Mouse (Mus musculus) liver, embryonic 12.5 days (tissue): Measurements from ENCODE around the gene Pcca. TPM values are rescaled to one million over a fixed set of nuclear protein-coding genes. Genes with fewer than 3 reads are reported as not detected.

Source experiments
- ATAC-seq: fragments of 200-750 bp; cut with Nextera tagmentation; 2 replicates; pipeline ENCODE4 v1.8.0; 2017; ENCODE audit warnings: moderate number of reproducible peaks, mild to moderate bottlenecking, moderate library complexity
- H3K27ac ChIP-seq: fragments of 300-500 bp; sonication (generic); 2 replicates; pipeline ENCODE4 v1.5.1; 2016; ENCODE audit warnings: mild to moderate bottlenecking
- H3K27me3 ChIP-seq: fragments of 300-500 bp; sonication (generic); replicated peaks from 2 replicates; pipeline ENCODE4 v1.6.1; 2016; ENCODE audit warnings: mild to moderate bottlenecking, moderate library complexity
- H3K36me3 ChIP-seq: fragments of 300-500 bp; sonication (generic); 2 replicates; pipeline ENCODE4 v1.6.1; 2016; ENCODE audit warnings: mild to moderate bottlenecking, moderate library complexity
- H3K4me1 ChIP-seq: fragments of 300-500 bp; sonication (generic); 2 replicates; pipeline ENCODE4 v1.6.1; 2016
- H3K4me2 ChIP-seq: fragments of 300-500 bp; sonication (generic); 2 replicates; pipeline ENCODE4 v1.6.1; 2016; ENCODE audit warnings: mild to moderate bottlenecking, moderate library complexity
- H3K4me3 ChIP-seq: fragments of 300-500 bp; sonication (generic); 2 replicates; pipeline ENCODE4 v1.5.1; 2016; ENCODE audit warnings: mild to moderate bottlenecking, moderate library complexity
- H3K9ac ChIP-seq: fragments of 300-500 bp; sonication (generic); 2 replicates; pipeline ENCODE4 v1.6.1; 2016; ENCODE audit warnings: mild to moderate bottlenecking, moderate library complexity
- H3K9me3 ChIP-seq: fragments of 300-500 bp; sonication (generic); replicated peaks from 2 replicates; pipeline ENCODE4 v1.6.1; 2016; ENCODE audit warnings: mild to moderate bottlenecking, moderate library complexity
- WGBS: fragments of 180-500 bp; shearing (Covaris S2); methylation state at CpG from one replicate; pipeline ENCODE4 v1.1.7; 2016; ENCODE audit not compliant: insufficient replicate concordance; 5-methylcytosine and 5-hydroxymethylcytosine counted together
- polyA plus RNA-seq: library from polyadenylated mRNA; unstranded; fragments of >200 nt; fragmentation: Nextera tagmentation; extraction: Ambion mirVana; gene quantifications from 2 replicates; pipeline ENCODE4 v1.2.1, GENCODE M21; 2016

Gene Pcca
- polyA plus RNA-seq, 1 experiment from 2014 or later = 14.2 TPM

GRCm38 (mm10) chr14:122684250-122684649, 150.1 kb downstream of the Pcca start:
- no peak overlapping the region for H3K9ac ChIP-seq
- WGBS = 79% methylated on average over 4 of the region's 4 CpGs

GRCm38 (mm10) chr14:122684811-122685210, 150.7 kb downstream of the Pcca start:
- no peaks in the 10 kb centered on the region for H3K9me3 ChIP-seq
- no peak overlapping the region for H3K27ac ChIP-seq
- H3K4me1 ChIP-seq = no peaks in the 10 kb centered on the region
- 49% methylated on average over 2 of the region's 2 CpGs for WGBS
- ATAC-seq = no peak
- H3K36me3 ChIP-seq = no peaks in the 10 kb centered on the region
- no peak overlapping the region for H3K4me2 ChIP-seq
- H3K27me3 ChIP-seq = no peaks in the 10 kb centered on the region
- no peak overlapping the region for H3K4me3 ChIP-seq
- no peak overlapping the region for H3K9ac ChIP-seq

More at GRCm38 (mm10) chr14:122684250-122684649, 150.1 kb downstream of the Pcca start:
- no peaks in the 10 kb centered on the region for H3K36me3 ChIP-seq
- no peak overlapping the region for H3K4me3 ChIP-seq
- H3K9me3 ChIP-seq = no peaks in the 10 kb centered on the region
- H3K27me3 ChIP-seq = no peaks in the 10 kb centered on the region
- no peak overlapping the region for H3K4me2 ChIP-seq
- ATAC-seq = no peak
- no peaks in the 10 kb centered on the region for H3K4me1 ChIP-seq
- no peak overlapping the region for H3K27ac ChIP-seq

GRCm38 (mm10) chr14:122687398-122687797, 153.3 kb downstream of the Pcca start:
- H3K4me3 ChIP-seq = no peak overlapping the region
- ATAC-seq = no peak
- H3K9me3 ChIP-seq = no peaks in the 10 kb centered on the region
- H3K36me3 ChIP-seq = no peaks in the 10 kb centered on the region
- no peaks in the 10 kb centered on the region for H3K27me3 ChIP-seq
- H3K4me2 ChIP-seq = no peak overlapping the region
- WGBS = 76% methylated on average over 7 of the region's 7 CpGs
- H3K9ac ChIP-seq = no peak overlapping the region
- H3K27ac ChIP-seq = no peak overlapping the region
- peaks cover 4% of the 10 kb centered on the region; the same call in 1 of the 2 replicates for H3K4me1 ChIP-seq

- Histone ChIP-seq H3K36me3 (no peaks in the 10 kb centered on the region), H3K4me2 (no peak overlapping the region), H3K27ac (no peak overlapping the region), H3K9me3 (no peaks in the 10 kb centered on the region), H3K9ac (no peak overlapping the region), H3K4me1 (peaks cover 4% of the 10 kb centered on the region; the same call in 1 of the 2 replicates), H3K27me3 (no peaks in the 10 kb centered on the region), H3K4me3 (no peak overlapping the region)
- ATAC-seq = no peak
- WGBS = 90% methylated on average over 4 of the region's 4 CpGs
Measured at GRCm38 (mm10) chr14:122688378-122688777, 154.3 kb downstream of the Pcca start.

- H3K4me1 ChIP-seq = peaks cover 4% of the 10 kb centered on the region; the same call in 1 of the 2 replicates
- 71% methylated on average over 17 of the region's 17 CpGs for WGBS
- ATAC-seq = no peak
- no peak overlapping the region for H3K9ac ChIP-seq
- no peaks in the 10 kb centered on the region for H3K36me3 ChIP-seq
- H3K4me3 ChIP-seq = no peak overlapping the region
- H3K9me3 ChIP-seq = no peaks in the 10 kb centered on the region
- H3K27me3 ChIP-seq = no peaks in the 10 kb centered on the region
- no peak overlapping the region for H3K27ac ChIP-seq
- H3K4me2 ChIP-seq = no peak overlapping the region
Measured at GRCm38 (mm10) chr14:122689136-122689815, 155.2 kb downstream of the Pcca start.

GRCm38 (mm10) chr14:122691555-122691954, 157.4 kb downstream of the Pcca start:
- Histone ChIP-seq H3K4me2 (no peak overlapping the region), H3K27me3 (no peaks in the 10 kb centered on the region), H3K4me1 (peaks cover 4% of the 10 kb centered on the region; the same call in 1 of the 2 replicates), H3K9ac (no peak overlapping the region), H3K9me3 (no peaks in the 10 kb centered on the region), H3K36me3 (no peaks in the 10 kb centered on the region), H3K27ac (no peak overlapping the region), H3K4me3 (no peak overlapping the region)
- peak; percentile 65 for ATAC-seq
- 71% methylated on average over 1 of the region's 1 CpGs for WGBS

- Histone ChIP-seq H3K27me3 (no peaks in the 10 kb centered on the region), H3K4me1 (no peaks in the 10 kb centered on the region), H3K36me3 (no peaks in the 10 kb centered on the region), H3K27ac (no peak overlapping the region), H3K4me3 (no peak overlapping the region), H3K9ac (no peak overlapping the region), H3K4me2 (no peak overlapping the region), H3K9me3 (no peaks in the 10 kb centered on the region)
- 48% methylated on average over 1 of the region's 1 CpGs for WGBS
- ATAC-seq = no peak
Measured at GRCm38 (mm10) chr14:122700333-122700732, 166.2 kb downstream of the Pcca start.

GRCm38 (mm10) chr14:122713793-122714192, 179.7 kb downstream of the Pcca start:
- H3K9ac ChIP-seq = no peak overlapping the region
- no peak overlapping the region for H3K4me3 ChIP-seq
- ATAC-seq = no peak
- H3K27ac ChIP-seq = no peak overlapping the region
- no peaks in the 10 kb centered on the region for H3K36me3 ChIP-seq
- H3K9me3 ChIP-seq = no peaks in the 10 kb centered on the region
- no peaks in the 10 kb centered on the region for H3K4me1 ChIP-seq
- no peaks in the 10 kb centered on the region for H3K27me3 ChIP-seq
- WGBS = 82% methylated on average over 5 of the region's 5 CpGs
- no peak overlapping the region for H3K4me2 ChIP-seq

GRCm38 (mm10) chr14:122714911-122715310, 180.8 kb downstream of the Pcca start:
- Histone ChIP-seq H3K9me3 (no peaks in the 10 kb centered on the region), H3K9ac (no peak overlapping the region), H3K27ac (no peak overlapping the region), H3K4me3 (no peak overlapping the region), H3K36me3 (no peaks in the 10 kb centered on the region), H3K4me1 (no peaks in the 10 kb centered on the region), H3K27me3 (no peaks in the 10 kb centered on the region), H3K4me2 (no peak overlapping the region)
- WGBS = 58% methylated on average over 1 of the region's 1 CpGs
- ATAC-seq = no peak

- H3K4me1 ChIP-seq = no peaks in the 10 kb centered on the region
- H3K27ac ChIP-seq = no peak overlapping the region
Measured at GRCm38 (mm10) chr14:122716057-122716456, 181.9 kb downstream of the Pcca start.

GRCm38 (mm10) chr14:122719496-122720080, 185.5 kb downstream of the Pcca start:
- no peaks in the 10 kb centered on the region for H3K9me3 ChIP-seq
- 76% methylated on average over 8 of the region's 8 CpGs for WGBS
- no peak for ATAC-seq
- H3K36me3 ChIP-seq = no peaks in the 10 kb centered on the region
- no peaks in the 10 kb centered on the region for H3K27me3 ChIP-seq
- no peaks in the 10 kb centered on the region for H3K4me1 ChIP-seq
- H3K9ac ChIP-seq = no peak overlapping the region
- no peak overlapping the region for H3K27ac ChIP-seq
- no peak overlapping the region for H3K4me3 ChIP-seq
- no peak overlapping the region for H3K4me2 ChIP-seq

More at GRCm38 (mm10) chr14:122716057-122716456, 181.9 kb downstream of the Pcca start:
- Histone ChIP-seq H3K4me2 (no peak overlapping the region), H3K4me3 (no peak overlapping the region), H3K9me3 (no peaks in the 10 kb centered on the region), H3K27me3 (no peaks in the 10 kb centered on the region), H3K9ac (no peak overlapping the region), H3K36me3 (no peaks in the 10 kb centered on the region)
- no peak for ATAC-seq

- H3K27ac ChIP-seq = no peak overlapping the region
- WGBS = 76% methylated on average over 3 of the region's 3 CpGs
- H3K4me2 ChIP-seq = no peak overlapping the region
Measured at GRCm38 (mm10) chr14:122720989-122721388, 186.9 kb downstream of the Pcca start.

More at GRCm38 (mm10) chr14:122720989-122721388, 186.9 kb downstream of the Pcca start:
- no peak for ATAC-seq
- H3K9me3 ChIP-seq = no peaks in the 10 kb centered on the region
- no peak overlapping the region for H3K4me3 ChIP-seq
- H3K36me3 ChIP-seq = no peaks in the 10 kb centered on the region
- no peaks in the 10 kb centered on the region for H3K27me3 ChIP-seq
- H3K9ac ChIP-seq = no peak overlapping the region
- no peaks in the 10 kb centered on the region for H3K4me1 ChIP-seq
